Mouse (Mus musculus) activated CD4-positive, CD25-positive, alpha-beta regulatory T cell, adult 4 months (primary cell): ENCODE data around the gene Sit1. TPM values are rescaled to one million over a fixed set of nuclear protein-coding genes. Genes with fewer than 3 reads are reported as not detected.

Source experiments
- ATAC-seq: one replicate; pipeline ENCODE4 v1.8.0; 2017
- polyA plus RNA-seq, 2 experiments: library from polyadenylated mRNA; unstranded; fragments of 100-300 nt; shearing (Covaris generic); gene quantifications; one replicate each; pipeline ENCODE4 v1.2.1; 2017

Sit1 gene
- polyA plus RNA-seq, 2 experiments from 2014 or later, result 145 to 163 TPM

- no peak for ATAC-seq
These were observed 16.7 kb downstream of the Sit1 start for GRCm38 (mm10) chr4:43466872-43467271.

DNA sequence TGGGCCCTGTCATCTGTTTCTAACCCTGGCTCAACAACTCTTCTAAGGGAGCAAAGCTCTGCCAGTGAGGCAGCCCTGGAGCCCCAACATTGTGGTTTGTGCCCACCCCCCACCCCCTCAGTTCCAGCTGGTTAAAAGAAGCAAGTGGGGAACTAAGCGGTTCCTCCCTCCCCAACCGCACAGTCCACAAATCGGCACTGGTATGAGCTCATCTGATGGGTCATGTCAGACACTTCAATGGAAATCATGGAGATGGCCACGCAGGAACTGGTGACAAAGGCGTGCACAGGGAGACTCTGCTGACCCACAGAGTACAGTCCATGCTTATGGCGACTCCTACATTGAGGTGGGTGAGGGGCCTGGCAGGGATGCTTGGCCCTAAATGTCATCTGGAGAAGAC lies 17.6 kb downstream of the Sit1 start:
- ATAC-seq, result no peak

DNA sequence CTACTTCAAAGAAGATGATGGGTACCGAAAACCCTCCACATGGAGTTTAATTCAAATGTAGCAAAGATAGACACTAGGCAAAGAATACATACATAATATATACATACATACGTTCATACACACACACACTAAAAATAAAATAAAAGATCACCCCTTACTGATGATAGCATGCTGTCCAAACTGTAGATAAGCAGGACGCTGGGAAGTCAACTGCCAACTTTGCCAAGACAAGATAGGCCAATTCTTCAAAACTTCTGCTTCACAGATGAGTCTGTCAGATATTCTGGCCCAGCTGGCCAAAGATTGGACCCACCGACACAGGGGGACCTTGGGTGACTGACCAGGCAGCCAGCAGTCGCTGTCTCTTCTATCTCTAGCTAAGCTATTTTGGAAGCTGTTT lies 20.4 kb downstream of the Sit1 start:
- ATAC-seq, result no peak

- ATAC-seq, result peak; percentile 10
These were observed 26.4 kb downstream of the Sit1 start for GRCm38 (mm10) chr4:43457124-43457523.

DNA sequence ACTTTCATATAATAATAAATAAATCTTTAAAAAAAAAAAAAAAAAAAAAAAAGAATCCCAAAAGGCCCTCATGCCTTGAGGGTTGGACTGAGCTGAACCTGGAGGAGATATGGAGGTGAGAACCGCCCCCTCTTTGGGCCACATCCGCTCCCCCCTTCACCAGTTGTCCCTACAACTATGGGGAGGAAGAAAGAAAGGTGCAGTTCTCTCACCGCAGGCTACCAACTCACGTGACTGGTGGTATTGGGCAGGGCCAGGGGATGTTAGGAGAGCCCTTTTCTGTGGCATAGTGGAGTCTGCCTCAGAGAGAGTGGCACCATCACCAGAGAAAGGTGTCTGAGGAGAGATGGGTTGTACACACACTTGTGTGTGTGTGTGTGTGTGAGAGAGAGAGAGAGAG lies 27.1 kb downstream of the Sit1 start:
- ATAC-seq, result peak; percentile 87

DNA sequence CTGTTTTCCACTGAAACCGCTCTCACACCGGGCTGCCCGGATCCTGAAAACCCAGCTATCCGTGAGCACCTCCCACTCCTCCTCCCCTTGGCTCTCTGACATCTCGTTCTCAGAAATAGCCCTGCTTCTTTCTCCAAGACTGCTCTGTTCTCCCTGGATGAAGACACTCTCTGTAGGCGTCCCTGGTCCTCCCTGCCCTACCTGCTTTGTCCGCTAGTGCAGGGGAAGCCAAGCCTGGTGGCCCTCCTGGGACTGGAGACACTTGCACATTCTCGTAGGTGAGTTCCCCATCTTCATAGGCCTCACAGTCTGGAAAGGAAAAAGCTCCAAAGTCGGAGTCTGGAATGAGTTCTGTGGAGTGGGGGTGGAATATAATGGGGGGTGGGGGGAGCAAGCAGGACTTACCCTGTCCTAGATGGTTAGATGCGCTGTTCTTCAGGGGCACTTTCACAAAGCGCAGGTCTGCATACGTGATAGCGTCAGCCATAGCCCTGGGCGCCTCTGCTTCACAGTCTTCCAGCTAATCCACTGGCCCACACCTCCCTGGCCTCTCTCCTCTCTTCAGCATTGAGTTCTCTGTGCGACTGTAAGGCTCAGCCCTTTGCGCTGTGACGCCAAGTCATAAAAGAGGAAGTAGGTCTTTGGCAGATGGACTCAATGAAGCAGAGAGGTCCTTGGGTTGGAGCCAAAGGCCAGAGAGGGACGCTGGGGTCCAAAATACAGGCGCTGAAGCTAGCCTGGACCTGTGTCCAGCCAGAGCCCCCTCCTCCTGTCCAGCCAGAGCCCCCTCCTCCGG lies 29.3 kb downstream of the Sit1 start, which contains the start of gene Cd72:
TSS of gene Cd72 (minus strand) at position 588 of the 796 bp plus-strand sequence.
- ATAC-seq, result peak; percentile 22

DNA sequence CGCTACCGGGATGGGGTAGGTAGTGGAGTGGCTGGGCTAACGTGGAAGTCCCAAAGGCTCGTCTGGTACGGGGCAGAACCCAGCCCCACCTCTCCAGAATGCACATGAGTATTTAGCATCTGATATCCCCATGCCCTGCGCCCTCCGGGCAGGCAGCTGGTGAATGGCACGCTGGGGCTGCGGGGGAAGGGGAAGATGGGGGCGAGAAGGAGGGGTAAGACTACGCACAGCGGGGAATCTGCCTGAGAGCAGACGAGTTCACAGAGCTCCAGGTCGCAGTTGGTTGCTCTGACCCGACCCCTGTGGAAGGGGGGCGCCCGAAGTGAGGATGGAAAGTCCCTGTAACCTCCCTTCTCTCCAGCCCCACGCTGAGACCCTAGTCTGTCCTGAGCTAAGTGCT lies 30.1 kb downstream of the Sit1 start:
- no peak for ATAC-seq

DNA sequence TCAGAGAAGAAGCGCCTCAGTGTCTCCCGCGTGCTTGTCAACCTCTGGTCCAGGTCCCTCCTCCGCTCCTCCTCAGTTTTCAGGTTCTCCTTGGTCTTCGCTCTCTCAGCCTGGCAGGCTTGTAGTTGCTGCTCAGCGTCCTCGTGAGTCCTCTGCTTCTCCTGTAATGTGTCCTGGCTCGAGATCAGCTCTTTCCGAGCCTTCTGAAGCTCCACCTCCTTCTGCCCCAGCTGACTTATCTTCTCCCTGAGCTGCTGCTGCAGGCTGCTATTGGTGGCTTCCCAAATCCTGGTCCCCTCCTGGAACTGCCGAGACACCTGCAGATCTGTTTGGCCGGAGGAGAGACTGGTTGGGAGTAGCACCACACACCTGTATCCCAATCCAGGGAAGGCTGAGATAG lies 31.2 kb downstream of the Sit1 start:
- no peak for ATAC-seq

- ATAC-seq, result no peak
These were observed 35.0 kb downstream of the Sit1 start for GRCm38 (mm10) chr4:43448554-43448953.

- no peak for ATAC-seq
These were observed 36.3 kb downstream of the Sit1 start for GRCm38 (mm10) chr4:43447251-43447650.

DNA sequence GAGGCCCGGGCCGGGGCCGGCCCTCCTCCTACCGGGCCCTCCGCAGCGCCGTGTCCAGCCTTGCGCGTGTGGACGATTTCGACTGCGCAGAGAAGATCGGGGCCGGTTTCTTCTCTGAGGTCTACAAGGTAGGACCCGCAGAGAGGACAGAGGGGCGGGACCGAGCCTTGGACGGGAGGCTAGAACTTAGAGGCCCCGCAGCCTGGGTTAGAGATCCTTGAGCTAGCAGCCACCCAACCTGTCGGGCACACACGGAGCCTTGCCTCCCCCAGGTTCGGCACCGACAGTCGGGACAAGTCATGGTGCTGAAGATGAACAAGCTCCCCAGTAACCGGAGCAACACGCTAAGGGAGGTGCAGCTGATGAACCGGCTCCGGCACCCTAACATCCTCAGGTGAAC lies 40.0 kb downstream of the Sit1 start:
- no peak for ATAC-seq

DNA sequence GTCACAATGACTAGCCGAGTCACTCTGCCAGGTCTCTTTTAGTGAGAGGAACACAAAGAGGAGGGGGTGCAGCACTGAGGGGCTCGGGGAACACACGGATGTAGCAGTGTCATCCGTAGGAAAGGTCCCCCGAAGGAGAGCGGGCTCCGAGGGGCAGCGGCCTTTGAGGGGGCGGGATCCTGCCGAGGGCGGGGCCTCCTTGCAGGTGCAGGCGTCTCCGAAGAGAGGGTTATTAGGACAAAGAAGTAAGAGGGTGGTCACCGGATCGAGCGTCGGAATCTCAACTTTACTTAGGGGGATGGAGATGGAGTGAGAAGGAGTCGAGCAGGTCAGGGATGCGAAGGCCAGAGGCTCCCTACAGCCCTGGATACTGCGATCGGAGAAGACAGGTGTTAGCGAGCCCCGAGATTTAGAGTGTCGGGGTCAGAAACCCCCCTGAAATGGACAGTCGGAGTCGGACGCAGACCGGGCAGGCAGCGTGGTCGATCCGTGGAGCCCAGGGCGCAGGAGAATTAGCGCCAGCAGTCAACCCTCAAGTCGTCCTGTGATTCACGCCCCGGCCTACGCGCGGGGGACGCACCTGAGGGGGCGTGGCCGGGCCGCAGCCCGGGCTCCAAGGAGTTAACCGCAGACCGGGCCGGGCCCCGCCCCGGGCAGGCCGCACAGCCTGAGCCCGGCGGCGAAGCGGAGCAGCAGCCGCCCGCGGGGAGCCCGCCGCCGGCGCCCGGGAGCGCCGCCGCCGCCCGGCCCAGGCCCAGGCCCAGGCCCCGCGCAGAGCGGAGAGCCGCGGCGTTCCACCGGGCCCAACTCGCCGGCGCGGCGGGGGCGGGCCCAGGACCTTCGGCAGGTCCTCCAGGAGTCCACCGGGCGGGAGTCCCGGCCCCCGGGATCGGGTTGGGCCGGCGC lies 40.8 kb downstream of the Sit1 start:
- peak; percentile 12 for ATAC-seq

DNA sequence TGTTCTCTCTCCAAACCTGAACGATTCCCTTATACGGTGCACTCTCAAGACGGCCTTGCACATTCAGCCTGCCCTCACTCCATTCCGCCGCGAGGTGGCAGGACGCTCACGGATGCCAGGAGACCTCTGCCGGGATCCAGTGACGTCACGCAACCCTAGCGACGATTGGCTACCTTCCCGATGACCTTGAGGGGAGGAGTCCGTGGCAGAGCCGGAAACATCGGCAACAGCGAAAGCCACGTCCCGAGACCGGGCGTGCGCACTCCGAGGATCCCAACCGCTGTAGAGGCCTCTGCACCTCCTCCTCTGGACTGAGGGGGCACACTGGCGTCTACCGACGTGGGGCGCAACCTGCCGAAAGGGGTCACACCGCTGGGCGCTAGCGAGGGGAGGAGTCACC lies 41.5 kb downstream of the Sit1 start:
- ATAC-seq, result peak; percentile 91

DNA sequence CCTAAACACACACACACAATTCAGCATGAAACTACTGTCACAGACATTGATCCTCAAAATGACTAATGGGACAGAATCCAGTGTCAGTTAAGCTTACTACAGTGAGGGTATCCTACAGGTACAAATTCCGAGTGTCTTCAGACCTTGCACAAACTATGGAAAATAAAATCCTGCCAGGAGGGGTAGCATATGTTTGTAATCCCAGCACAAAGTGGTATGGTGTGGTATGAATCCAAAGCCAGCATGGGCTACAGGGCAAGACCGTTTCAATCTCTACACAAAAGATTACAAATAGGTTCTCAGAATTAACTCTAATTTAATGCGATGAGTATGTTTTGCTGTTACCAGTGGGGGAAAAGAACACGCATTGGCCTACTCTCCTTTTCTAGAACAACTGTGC lies 41.9 kb downstream of the Sit1 start, which contains the start of gene Tesk1:
TSS of gene Tesk1 (plus strand) at position 301 of the 400 bp plus-strand sequence.
- ATAC-seq, result no peak

DNA sequence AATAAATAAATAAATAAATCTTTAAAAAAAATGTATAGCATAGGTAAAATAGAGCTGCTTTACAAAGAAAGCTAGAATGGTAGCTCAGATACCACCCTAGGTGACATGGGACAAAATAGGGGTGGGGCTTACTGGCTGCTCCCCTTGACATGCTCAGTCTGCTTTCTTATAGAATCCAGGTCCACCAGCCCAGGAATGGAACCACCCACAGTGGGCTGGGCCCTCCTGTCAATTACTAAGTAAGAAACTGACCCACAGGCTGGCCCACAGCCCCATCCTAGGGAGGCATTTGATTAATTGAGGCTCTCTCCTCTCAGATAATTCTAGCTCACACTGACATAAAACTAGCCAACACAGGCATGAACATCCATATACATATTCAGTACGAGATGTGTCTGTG lies 50.7 kb downstream of the Sit1 start:
- ATAC-seq, result no peak

Other genes with a start within 250 kb of the Sit1 start
- under 1 TPM in 1 of 2 experiments, not detected in 1; 0.29 TPM for gene Atp8b5, start 216.6 kb downstream of the Sit1 start, polyA plus RNA-seq
- gene Rusc2, start 101.8 kb downstream of the Sit1 start, polyA plus RNA-seq, result not detected
- gene Fam166b, start 54.6 kb downstream of the Sit1 start, polyA plus RNA-seq, result not detected
- gene Tesk1, start 41.8 kb downstream of the Sit1 start, polyA plus RNA-seq, result 1 to 10 TPM in 1 of 2 experiments, under 1 TPM in 1; 0.48 to 1.1 TPM
- 10 to 100 TPM; 63.4 to 67.4 TPM for gene Cd72, start 29.1 kb downstream of the Sit1 start, polyA plus RNA-seq
- gene Ccdc107, start 9.2 kb upstream of the Sit1 start, polyA plus RNA-seq, result 10 to 100 TPM; 71.7 to 78.1 TPM
- 1 to 10 TPM; 5.3 to 7.4 TPM for gene Arhgef39, start 16.0 kb upstream of the Sit1 start, polyA plus RNA-seq
- gene Car9, start 23.2 kb upstream of the Sit1 start, polyA plus RNA-seq, result under 1 TPM in 1 of 2 experiments, not detected in 1; 0.73 TPM
- gene Tpm2, start 40.0 kb upstream of the Sit1 start, polyA plus RNA-seq, result not detected
- gene Creb3, start 78.6 kb upstream of the Sit1 start, polyA plus RNA-seq, result 100 to 1,000 TPM; 101 to 104 TPM
- 100 to 1,000 TPM in 1 of 2 experiments, 10 to 100 TPM in 1; 86.9 to 116 TPM for gene Tln1, start 79.0 kb upstream of the Sit1 start, polyA plus RNA-seq
- 10 to 100 TPM; 10.8 to 12.4 TPM for gene Rgp1, start 95.0 kb upstream of the Sit1 start, polyA plus RNA-seq
- gene Gba2, start 95.1 kb upstream of the Sit1 start, polyA plus RNA-seq, result 10 to 100 TPM; 12.7 to 14.4 TPM
- gene Msmp, start 100.8 kb upstream of the Sit1 start, polyA plus RNA-seq, result not detected
- not detected for gene Npr2, start 148.2 kb upstream of the Sit1 start, polyA plus RNA-seq
- not detected for gene Spag8, start 169.9 kb upstream of the Sit1 start, polyA plus RNA-seq
- 10 to 100 TPM; 41.0 to 42.7 TPM for gene Hint2, start 172.7 kb upstream of the Sit1 start, polyA plus RNA-seq
- under 1 TPM; 0.38 to 0.90 TPM for gene Tmem8b, start 185.2 kb upstream of the Sit1 start, polyA plus RNA-seq
- 1 to 10 TPM; 3.2 to 4.4 TPM for gene Fam221b, start 185.4 kb upstream of the Sit1 start, polyA plus RNA-seq
- gene Olfr70, start 217.1 kb upstream of the Sit1 start, polyA plus RNA-seq, result not detected
- under 1 TPM in 1 of 2 experiments, not detected in 1; 0.13 TPM for gene Olfr71, start 226.5 kb upstream of the Sit1 start, polyA plus RNA-seq
- gene Hrct1, start 243.5 kb upstream of the Sit1 start, polyA plus RNA-seq, result not detected
- gene Spaar, start 246.3 kb upstream of the Sit1 start, polyA plus RNA-seq, result under 1 TPM in 1 of 2 experiments, not detected in 1; 0.15 TPM